Mouse (Mus musculus): ENCODE results near the gene I830077J02Rik.

Gene I830077J02Rik

GRCm38 (mm10) chr3:105893941-105894391, 38.5 kb downstream of the I830077J02Rik start:
- ATAC-seq (ENCODE audit: low TSS enrichment), result 0 out of 2 replicates have a peak, but pooled peaks have one; percentile 13

DNA sequence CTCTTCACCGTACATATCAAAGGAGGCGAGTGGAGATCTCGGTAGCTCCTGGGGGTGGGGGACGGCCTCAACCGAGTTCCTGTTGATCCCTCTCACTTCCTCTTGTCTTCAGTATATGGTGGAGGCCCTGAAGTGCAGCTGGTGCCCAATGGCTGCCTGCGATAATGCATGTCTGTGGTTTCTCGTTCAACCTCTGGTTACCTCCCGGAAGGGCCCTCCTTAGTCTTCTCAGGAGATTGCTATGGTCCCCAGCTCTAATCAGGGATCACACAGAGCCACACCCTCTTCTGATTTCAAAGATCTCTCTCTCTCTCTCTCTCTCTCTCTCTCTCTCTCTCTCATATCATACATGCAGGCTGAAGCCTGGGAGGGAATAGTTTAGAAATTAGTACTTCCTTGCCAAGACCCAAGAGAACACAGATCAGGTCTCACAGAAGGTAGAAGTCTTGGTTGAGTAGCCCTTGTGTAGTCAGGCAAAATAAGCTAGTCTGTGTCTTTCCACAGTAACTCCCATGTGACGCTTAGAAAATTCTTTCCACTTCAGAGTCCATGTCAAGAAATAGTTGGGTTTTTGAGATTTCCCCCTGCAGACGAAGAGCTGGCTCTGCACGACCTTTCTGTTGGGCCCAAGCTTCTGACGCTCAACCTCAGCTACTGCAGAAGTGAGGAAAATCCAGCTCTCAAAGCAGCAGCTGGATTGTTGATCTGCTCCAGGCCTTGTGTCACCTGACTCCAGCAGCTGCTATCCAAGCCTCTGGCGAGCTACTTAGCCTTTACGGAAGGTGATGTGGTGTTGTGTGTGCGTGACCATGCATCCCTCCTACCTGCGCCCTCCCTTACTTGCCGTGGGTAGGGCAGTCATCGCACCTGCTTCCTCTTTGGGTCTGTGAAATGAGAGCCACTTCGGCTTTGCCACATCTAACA, 39.6 kb downstream of the I830077J02Rik start:
- peak; percentile 15; the same call in 1 of the 2 replicates for ATAC-seq (ENCODE audit: low TSS enrichment)

DNA sequence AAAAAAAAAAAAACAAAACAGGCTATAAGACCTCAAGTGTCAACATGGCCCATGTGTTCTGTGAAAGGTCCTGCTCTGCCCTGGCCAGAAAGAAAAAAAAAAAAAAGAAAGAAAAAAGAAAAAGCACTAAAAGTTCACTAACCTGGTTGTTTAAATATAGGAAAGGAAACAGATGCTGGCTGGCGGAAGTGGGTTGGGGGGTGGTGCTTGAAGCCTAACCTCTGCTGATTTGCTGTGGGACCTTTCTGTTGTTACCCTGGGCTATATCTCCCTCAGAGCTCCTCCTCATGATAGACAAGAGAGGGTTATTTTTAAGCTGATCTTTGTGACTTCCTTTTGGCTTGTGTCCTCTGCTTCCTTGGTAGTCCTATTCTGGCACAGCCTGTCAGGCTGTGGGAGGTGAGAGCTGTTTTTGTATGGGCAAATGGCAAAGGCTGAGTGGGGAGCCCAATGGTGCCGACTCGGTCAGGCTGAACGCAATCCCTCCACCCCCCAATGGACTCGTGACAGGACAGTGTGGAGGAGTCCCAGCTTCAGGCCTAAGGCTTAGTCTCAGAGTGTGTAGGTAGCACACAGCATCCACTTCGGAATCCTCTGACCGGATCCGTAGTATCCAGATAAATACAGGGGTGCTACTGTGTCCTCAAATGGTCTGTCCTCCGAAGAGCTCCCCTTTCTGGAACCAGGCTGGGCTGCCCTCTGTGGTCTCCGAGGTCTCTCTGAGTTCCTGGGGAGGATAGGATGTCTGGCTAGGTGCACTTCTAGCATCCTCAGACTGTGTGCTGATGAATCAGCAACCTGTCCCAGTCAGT, 40.5 kb downstream of the I830077J02Rik start:
- peak; percentile 70 for ATAC-seq (ENCODE audit: low TSS enrichment)

- no peak for ATAC-seq (ENCODE audit: low TSS enrichment)
Observed at GRCm38 (mm10) chr3:105891141-105891540, 41.3 kb downstream of the I830077J02Rik start.

GRCm38 (mm10) chr3:105890220-105890619, 42.2 kb downstream of the I830077J02Rik start:
- ATAC-seq (ENCODE audit: low TSS enrichment), result peak; percentile 64

- no peak for ATAC-seq (ENCODE audit: low TSS enrichment)
Observed at GRCm38 (mm10) chr3:105888961-105889360, 43.5 kb downstream of the I830077J02Rik start.

DNA sequence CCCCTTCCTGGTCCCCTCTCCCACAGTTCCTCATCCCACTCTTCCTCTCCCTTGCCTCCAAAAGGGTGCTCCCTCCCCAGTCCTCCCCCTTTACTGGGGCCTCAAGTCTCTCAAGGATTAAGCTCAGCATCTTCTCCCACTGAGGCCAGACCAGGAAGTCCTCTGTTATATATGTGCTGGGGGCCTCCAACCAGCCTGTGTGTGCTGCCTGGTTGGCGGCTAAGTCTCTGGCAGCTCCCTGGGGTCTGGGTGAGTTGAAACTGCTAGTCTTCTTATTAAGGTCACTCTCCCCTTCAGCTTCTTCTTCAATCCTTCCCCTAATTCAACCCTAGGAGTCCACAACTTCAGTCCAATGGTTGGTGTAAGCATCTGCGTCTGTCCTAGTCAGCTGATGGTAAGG, 49.4 kb downstream of the I830077J02Rik start:
- ATAC-seq (ENCODE audit: low TSS enrichment), result no peak

- ATAC-seq (ENCODE audit: low TSS enrichment), result no peak
Observed at GRCm38 (mm10) chr3:105882105-105882504, 50.4 kb downstream of the I830077J02Rik start.

GRCm38 (mm10) chr3:105880419-105880818, 52.0 kb downstream of the I830077J02Rik start:
- ATAC-seq (ENCODE audit: low TSS enrichment), result no peak

DNA sequence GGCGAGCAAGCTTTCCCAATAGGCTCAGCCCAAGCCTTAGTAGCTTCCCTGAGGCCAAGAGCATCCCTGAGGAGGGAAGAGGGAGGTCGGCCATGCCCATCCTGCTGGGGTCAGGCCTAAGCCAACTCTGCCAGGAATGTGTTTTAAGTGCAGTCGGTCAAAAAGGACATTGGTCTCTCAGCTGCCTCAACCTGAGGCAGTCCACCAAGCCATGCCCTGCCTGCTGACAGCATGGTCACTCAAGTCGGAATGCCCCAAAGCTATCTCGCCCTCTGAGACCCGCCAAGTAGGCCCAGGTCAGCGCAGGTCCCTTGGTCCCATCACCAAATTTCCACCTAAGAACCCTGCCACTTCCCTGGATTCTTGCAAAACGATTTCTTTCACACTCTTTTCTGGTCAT, 53.7 kb downstream of the I830077J02Rik start:
- no peak for ATAC-seq (ENCODE audit: low TSS enrichment)

DNA sequence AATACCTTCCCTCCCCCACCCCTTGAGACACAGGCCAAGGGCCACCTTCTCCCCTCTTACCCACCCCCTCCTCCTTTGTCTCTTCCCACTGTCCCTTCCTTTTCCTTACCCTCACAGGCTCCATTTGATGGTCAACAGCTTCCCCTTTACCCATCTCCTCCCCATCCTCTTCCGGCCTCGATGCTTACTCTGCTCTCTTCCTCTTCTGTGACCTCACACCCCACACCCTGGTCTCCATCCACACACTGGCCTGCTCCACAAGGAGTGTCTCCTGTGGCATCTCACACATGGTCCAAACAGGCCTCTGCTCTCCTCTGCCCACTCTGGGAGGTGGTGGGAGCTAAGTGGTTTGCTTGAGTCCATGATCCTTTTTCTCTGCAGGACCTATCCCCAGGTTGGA, 54.5 kb downstream of the I830077J02Rik start:
- no peak for ATAC-seq (ENCODE audit: low TSS enrichment)

GRCm38 (mm10) chr3:105877252-105877803, 55.1 kb downstream of the I830077J02Rik start:
- peak; percentile 79 for ATAC-seq (ENCODE audit: low TSS enrichment)

DNA sequence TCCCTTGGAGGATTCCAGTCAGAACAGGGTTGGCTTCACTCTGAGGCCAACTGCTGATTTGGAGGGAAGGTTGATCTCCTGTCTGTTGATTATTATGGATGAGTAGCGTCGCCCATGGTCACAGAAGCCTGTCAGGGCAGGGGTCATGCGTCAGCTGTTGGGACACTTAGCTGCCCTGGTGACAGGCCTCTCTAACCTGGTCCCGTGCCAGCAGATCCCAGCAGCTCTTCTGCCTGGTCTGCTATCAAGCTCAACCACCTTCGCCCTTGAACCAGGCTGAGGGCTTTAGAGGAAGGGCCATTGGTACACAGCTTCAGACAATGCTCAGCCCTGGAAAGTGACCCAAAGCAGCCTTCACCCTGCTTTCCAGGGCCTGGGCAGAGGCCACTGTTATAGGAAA, 56.4 kb downstream of the I830077J02Rik start:
- no peak for ATAC-seq (ENCODE audit: low TSS enrichment)
